Mouse (Mus musculus): ENCODE data around the gene Irf2bp1.
A peak's percentile ranks its signal among the peaks of the same experiment; 100 is the strongest.

Irf2bp1 gene

GRCm38 (mm10) chr7:19003902-19004630 lies at the start of gene Irf2bp1:
Irf2bp1 (plus strand) TSS chr7:19004044.
- DNase-seq (ENCODE audit: low spot score in 2 of 2): peak; percentile 88 to 89

GRCm38 (mm10) chr7:18957569-18958383 lies 46.1 kb upstream of the Irf2bp1 start:
- DNase-seq (ENCODE audit: low spot score in 2 of 2): peak in 1 of 2 experiments; percentile 38

GRCm38 (mm10) chr7:18958384-18958766 lies 45.5 kb upstream of the Irf2bp1 start:
- DNase-seq (ENCODE audit: low spot score in 2 of 2): peak in 1 of 2 experiments; percentile 8

- DNase-seq (ENCODE audit: low spot score in 2 of 2): no peak
Observed at GRCm38 (mm10) chr7:18959446-18959845, 44.4 kb upstream of the Irf2bp1 start.

- no peak for DNase-seq (ENCODE audit: low spot score in 2 of 2)
Observed at GRCm38 (mm10) chr7:18962171-18962792, 41.6 kb upstream of the Irf2bp1 start.

GRCm38 (mm10) chr7:18962795-18963194 lies 41.0 kb upstream of the Irf2bp1 start:
- no peak for DNase-seq (ENCODE audit: low spot score in 2 of 2)

- no peak for DNase-seq (ENCODE audit: low spot score in 2 of 2)
Observed at GRCm38 (mm10) chr7:18963294-18963843, 40.5 kb upstream of the Irf2bp1 start.

- no peak for DNase-seq (ENCODE audit: low spot score in 2 of 2)
Observed at GRCm38 (mm10) chr7:18965312-18965711, 38.5 kb upstream of the Irf2bp1 start.

GRCm38 (mm10) chr7:18967603-18968002 lies 36.2 kb upstream of the Irf2bp1 start:
- no peak for DNase-seq (ENCODE audit: low spot score in 2 of 2)

- no peak for DNase-seq (ENCODE audit: low spot score in 2 of 2)
Observed at GRCm38 (mm10) chr7:18970956-18971355, 32.9 kb upstream of the Irf2bp1 start.

- DNase-seq (ENCODE audit: low spot score in 2 of 2): no peak
Observed at GRCm38 (mm10) chr7:18978381-18978780, 25.5 kb upstream of the Irf2bp1 start.

- no peak for DNase-seq (ENCODE audit: low spot score in 2 of 2)
Observed at GRCm38 (mm10) chr7:18986503-18986902, 17.3 kb upstream of the Irf2bp1 start.

GRCm38 (mm10) chr7:18987100-18987499 lies 16.7 kb upstream of the Irf2bp1 start, which contains the start of gene Nanos2:
Nanos2 (plus strand) TSS chr7:18987400.
- no peak for DNase-seq (ENCODE audit: low spot score in 2 of 2)

- no peak for DNase-seq (ENCODE audit: low spot score in 2 of 2)
Observed at GRCm38 (mm10) chr7:18987747-18988146, 16.1 kb upstream of the Irf2bp1 start.

GRCm38 (mm10) chr7:18988780-18989179 lies 15.1 kb upstream of the Irf2bp1 start:
- no peak for DNase-seq (ENCODE audit: low spot score in 2 of 2)

GRCm38 (mm10) chr7:18989995-18990394 lies 13.8 kb upstream of the Irf2bp1 start:
- no peak for DNase-seq (ENCODE audit: low spot score in 2 of 2)

GRCm38 (mm10) chr7:18990601-18991295 lies 13.1 kb upstream of the Irf2bp1 start, which contains the start of gene Mypop:
Mypop (plus strand) TSS chr7:18991245.
- DNase-seq (ENCODE audit: low spot score in 2 of 2): peak; percentile 99 to 100

GRCm38 (mm10) chr7:18991660-18992293 lies 12.1 kb upstream of the Irf2bp1 start:
- DNase-seq (ENCODE audit: low spot score in 2 of 2): peak in 1 of 2 experiments; percentile 31

GRCm38 (mm10) chr7:18992294-18992675 lies 11.6 kb upstream of the Irf2bp1 start:
- no peak for DNase-seq (ENCODE audit: low spot score in 2 of 2)

GRCm38 (mm10) chr7:18993036-18993435 lies 10.8 kb upstream of the Irf2bp1 start:
- no peak for DNase-seq (ENCODE audit: low spot score in 2 of 2)

GRCm38 (mm10) chr7:18998835-18999234 lies 5.0 kb upstream of the Irf2bp1 start:
- no peak for DNase-seq (ENCODE audit: low spot score in 2 of 2)

All from frontal cortex, postnatal 25 days (tissue).